Mouse (Mus musculus) brown adipose tissue, adult 24 weeks (tissue): ENCODE results near the gene Taar8c. TPM values are rescaled to one million over a fixed set of nuclear protein-coding genes. Genes with fewer than 3 reads are reported as not detected.
"Not testable (repeated sequence)": the region's sequence is repeated elsewhere in the genome, so short reads cannot be mapped to it uniquely, and the experiment has no call there.

Experiments used
- H3K27ac ChIP-seq: fragments of 200-500 bp; replicated peaks from 2 replicates; pipeline ENCODE4 v1.5.1; 2012; ENCODE audit warnings: low read depth, mild to moderate bottlenecking, low read length
- H3K4me1 ChIP-seq: fragments of 200-500 bp; 2 replicates; pipeline ENCODE4 v1.6.1; 2012; ENCODE audit warnings: low read length, mixed read lengths; ENCODE audit not compliant: control insufficient read depth, insufficient read depth, insufficient read length
- H3K4me3 ChIP-seq: fragments of 200-500 bp; 2 replicates; pipeline ENCODE4 v1.5.1; 2012; ENCODE audit warnings: low read depth, mild to moderate bottlenecking, low read length, moderate library complexity; ENCODE audit not compliant: insufficient read depth
- polyA plus RNA-seq: library from polyadenylated mRNA; stranded (reverse); fragments of >200 nt; gene quantifications from 2 replicates; pipeline ENCODE4 v1.2.4, GENCODE M21; 2012; ENCODE audit not compliant: missing spikeins, insufficient read depth, insufficient read length

Taar8c gene
- not detected in 2 replicates for polyA plus RNA-seq

DNA sequence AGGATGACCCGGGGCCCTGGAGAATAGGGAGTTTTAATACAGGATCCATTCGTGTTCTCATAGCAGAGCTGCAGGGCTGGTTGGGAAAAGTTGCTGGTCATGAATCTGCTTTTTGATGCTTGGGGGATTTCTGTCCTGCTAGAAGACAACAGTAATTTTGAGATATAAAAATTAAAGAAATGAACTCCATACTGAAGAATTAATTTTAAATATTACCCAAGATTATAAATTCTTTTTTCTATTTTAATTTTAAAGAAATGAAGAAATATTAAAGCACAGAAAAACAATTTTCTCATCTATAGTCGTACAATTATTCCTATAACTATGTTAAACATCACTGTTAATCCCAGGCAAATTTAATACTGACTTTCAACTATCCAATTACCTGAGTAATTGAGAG is at the start of gene Taar8c:
Gene Taar8c, minus strand, starts transcription at position 101 of the 400 bp plus-strand sequence.
- H3K27ac ChIP-seq, H3K4me3 ChIP-seq, H3K4me1 ChIP-seq: not testable (repeated sequence)

GRCm38 (mm10) chr10:24150086-24150485 is 48.4 kb upstream of the Taar8c start:
- Histone ChIP-seq H3K4me3 (peak overlapping the region; percentile 84), H3K4me1 (no peaks in the 10 kb centered on the region; the same call in 1 of the 2 replicates), H3K27ac (no peak overlapping the region; the same call in 1 of the 2 replicates)

DNA sequence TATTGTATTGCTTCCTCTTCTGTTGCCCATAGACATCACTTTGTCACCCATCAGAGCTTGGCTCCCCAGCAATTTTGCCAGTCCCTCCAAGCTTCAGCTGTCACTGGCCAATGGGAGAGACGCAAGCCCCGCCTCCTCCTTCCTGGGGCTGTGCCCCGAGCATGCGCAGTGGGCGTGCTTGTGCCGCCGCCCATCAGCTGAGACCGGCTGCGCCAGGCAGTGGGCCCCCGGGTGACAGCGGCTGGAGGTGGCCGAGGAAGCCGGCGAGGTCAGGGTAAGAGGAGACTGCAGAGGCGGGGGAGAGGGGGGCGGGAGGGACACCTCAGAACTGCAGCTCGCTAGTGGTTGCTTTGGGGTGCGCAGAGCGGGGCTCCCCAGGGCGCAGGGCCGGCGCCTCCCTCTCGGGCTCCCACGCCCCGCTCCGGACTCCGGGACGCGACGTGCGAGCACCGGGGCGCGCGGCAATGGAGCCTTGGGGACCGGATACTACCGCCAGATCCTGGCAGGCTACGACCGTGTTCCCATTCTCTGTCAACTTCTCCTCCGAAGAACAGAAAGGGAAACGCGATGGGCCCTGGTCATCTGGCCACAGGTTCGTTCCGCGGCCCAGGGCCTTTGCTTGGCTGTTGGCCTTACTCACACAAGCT is 47.5 kb upstream of the Taar8c start, which contains the start of gene Stx7:
Gene Stx7, plus strand, starts transcription at position 168 of the 647 bp plus-strand sequence.
- Histone ChIP-seq H3K27ac (peak within 1 kb of the TSS; percentile 60), H3K4me1 (no peaks in the 10 kb centered on the region; the same call in 1 of the 2 replicates), H3K4me3 (peak within 1 kb of the TSS; percentile 84)

GRCm38 (mm10) chr10:24142735-24143134 is 41.0 kb upstream of the Taar8c start:
- H3K4me1 ChIP-seq = no peaks in the 10 kb centered on the region
- H3K27ac ChIP-seq = no peak overlapping the region
- no peak overlapping the region for H3K4me3 ChIP-seq

DNA sequence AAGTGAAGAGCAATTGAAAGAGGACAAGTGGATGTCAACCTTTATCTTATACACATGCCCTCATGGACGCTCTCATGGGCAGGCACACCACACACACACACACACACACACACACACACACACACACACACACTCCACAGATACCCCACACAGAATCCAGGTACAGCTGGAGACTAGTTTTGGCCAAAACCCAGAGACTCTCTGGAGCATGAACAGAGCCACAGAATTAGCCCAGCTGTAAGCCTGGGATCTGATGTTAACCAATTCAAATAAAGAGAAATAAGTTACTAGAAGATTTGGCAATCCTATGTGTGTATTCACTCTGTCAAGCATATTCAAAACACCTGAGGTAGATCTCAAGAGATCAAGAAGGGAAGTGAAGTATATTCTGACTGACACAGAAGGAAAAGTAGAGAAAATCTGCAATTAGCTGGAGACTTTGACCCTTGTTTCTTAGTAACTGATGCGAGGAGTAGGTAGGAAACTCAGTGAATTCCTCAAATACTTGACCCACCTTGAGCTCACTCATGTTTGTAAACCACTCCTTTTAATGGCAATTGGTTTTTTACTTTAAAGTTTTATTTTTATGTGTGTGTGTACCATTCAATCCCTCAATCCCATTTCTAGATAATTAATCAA is 37.0 kb upstream of the Taar8c start:
- Histone ChIP-seq H3K27ac (no peak overlapping the region), H3K4me1 (no peaks in the 10 kb centered on the region), H3K4me3 (no peak overlapping the region)

GRCm38 (mm10) chr10:24134071-24134645 is 32.4 kb upstream of the Taar8c start:
- H3K4me1 ChIP-seq = no peaks in the 10 kb centered on the region
- no peak overlapping the region for H3K27ac ChIP-seq
- no peak overlapping the region for H3K4me3 ChIP-seq

DNA sequence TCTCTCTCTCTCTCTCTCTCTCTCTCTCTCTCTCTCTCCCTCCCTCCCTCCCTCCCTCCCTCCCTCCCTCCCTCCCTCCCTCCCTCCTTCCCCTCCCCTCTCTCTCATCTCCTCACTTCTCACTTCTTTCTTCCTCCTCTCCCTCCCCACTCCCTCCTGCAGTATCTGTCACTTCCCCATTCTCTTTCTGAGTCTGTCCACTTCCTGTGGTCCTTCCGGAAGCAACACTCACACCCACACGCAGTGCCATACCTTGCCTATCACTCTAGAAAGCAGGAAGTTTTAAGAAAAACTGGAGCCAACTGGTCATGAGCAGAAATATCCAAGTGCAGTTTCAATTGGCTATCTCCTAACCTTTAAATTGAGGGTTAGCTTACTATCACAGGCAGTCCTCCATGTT is 31.4 kb upstream of the Taar8c start:
- Histone ChIP-seq H3K4me3 (no peak overlapping the region), H3K27ac (no peak overlapping the region)

GRCm38 (mm10) chr10:24132273-24132672 is 30.6 kb upstream of the Taar8c start:
- Histone ChIP-seq H3K4me3 (no peak overlapping the region), H3K4me1 (no peaks in the 10 kb centered on the region), H3K27ac (no peak overlapping the region)

More for the DNA sequence above, 31.4 kb upstream of the Taar8c start:
- no peaks in the 10 kb centered on the region for H3K4me1 ChIP-seq

DNA sequence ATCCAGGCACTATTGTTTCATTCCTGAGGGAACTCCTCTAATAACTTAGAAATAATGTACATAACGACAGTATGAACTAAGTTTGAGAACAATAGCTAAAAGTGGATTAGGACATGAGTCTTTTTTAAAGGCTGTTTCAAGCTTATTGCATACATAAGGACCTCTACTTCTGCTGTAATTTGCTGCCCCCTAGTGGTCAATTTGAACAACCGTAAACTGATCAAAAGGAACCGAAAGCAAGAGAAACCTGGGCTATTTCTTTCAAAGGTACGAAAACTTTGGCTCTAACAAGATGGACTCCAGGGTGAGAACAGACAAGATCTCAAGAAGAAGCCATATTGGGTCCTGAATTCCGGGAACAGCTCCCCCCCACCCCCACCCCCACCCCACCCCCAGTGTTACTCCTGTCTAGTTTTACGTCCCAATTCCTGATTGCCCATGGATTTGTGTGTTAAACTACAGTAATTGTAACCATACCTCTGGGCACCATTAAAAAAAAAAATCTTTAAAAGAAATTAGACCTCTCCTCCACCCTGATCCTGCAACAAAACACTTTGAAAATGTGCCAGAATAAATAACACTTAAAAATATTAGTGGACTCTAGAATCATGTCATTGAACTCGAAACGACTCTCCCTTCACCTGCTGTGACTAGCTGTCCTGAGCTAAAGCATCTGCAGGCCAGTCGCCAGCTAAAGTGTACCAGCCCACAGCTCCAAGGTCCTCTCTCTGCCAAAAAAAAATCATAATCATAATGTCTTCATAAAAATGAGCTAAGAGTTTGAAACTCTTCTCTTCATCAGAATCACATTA is 29.9 kb upstream of the Taar8c start:
- H3K27ac ChIP-seq = no peak overlapping the region
- H3K4me3 ChIP-seq = peak overlapping the region; percentile 13; the same call in 1 of the 2 replicates
- no peaks in the 10 kb centered on the region for H3K4me1 ChIP-seq

DNA sequence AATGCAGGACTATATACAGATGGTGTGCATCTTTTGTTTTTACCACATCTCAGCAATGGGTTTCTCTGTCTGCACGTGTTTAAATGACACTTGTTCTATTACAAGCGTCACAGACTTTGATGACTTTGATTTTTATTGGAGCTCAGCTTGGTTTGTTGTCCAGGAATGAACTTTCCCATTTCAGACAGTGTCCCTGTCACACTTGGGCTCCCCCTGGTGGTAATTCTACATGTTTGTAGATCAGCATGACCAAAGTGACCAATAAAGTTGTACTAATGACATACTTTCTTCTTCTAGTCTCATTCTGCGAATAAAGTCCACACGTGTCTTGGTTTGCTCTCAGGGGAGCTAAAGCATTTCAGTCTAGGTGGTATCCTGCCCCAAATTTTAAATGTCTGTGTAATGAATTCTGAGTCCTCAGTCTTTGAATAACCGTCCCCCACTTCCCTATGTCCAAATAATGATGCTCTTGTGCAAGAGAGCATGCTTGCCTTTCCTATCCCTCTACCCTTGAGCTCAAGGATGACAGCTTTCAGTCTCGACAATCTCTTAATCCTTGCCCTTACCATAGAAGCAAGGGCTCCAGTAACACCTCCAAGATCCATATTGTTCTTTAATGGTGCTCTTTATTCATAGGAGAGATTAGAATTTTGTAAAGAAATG is 9.5 kb upstream of the Taar8c start:
- no peaks in the 10 kb centered on the region for H3K4me1 ChIP-seq
- H3K4me3 ChIP-seq = no peak overlapping the region
- H3K27ac ChIP-seq = no peak overlapping the region

- not testable (repeated sequence) for H3K27ac ChIP-seq, H3K4me3 ChIP-seq, H3K4me1 ChIP-seq
Observed at GRCm38 (mm10) chr10:24109434-24109833, 7.7 kb upstream of the Taar8c start, which contains the start of gene Taar9. TSS of gene Taar9 (minus strand) at chr10:24109534.

DNA sequence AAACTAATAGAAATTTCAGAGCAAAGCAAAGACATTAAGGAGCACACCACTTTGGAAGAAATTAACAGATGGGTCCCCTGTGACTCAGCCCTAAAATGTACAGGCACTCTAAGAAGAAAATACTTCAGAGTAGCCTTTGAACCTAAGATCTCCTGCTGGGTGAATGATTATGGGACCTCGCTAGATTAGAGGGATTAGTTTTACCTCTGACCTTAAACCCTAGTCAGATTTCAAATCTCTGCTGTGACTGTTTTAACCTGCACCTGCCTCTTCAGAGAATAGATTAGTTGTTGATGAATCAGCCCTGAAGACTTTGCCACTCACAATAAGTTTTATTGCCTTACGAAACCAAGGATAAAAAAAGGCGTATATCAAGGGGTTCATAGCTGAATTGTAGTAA is 6.5 kb upstream of the Taar8c start:
- H3K4me1 ChIP-seq = no peaks in the 10 kb centered on the region
- no peak overlapping the region for H3K4me3 ChIP-seq
- H3K27ac ChIP-seq = no peak overlapping the region

- no peak overlapping the region for H3K4me3 ChIP-seq
- no peaks in the 10 kb centered on the region for H3K4me1 ChIP-seq
- no peak overlapping the region for H3K27ac ChIP-seq
Observed at GRCm38 (mm10) chr10:24107747-24108146, 6.0 kb upstream of the Taar8c start.

DNA sequence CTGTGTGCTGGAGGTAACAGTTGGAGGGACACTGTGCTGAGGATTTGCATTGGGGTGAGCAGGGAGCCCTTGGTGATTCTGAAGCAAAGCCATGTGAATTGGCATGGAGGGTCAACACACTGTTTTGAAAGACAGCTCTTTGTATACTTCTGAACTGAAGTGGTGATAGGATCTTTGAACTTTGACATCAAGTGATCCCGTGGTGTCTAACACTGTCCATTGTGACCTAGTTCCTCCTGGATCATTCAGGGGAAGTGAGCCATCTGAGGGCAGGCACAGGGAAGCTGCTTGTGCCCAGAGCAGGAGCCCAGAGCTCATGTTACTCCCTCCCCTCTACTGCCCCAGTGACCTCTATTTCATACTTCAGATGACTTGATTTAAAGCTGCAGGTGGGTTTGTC is 1.6 kb upstream of the Taar8c start:
- H3K4me1 ChIP-seq, H3K27ac ChIP-seq, H3K4me3 ChIP-seq: not testable (repeated sequence)
